Mouse (Mus musculus) C2C12 (cell line): ENCODE data around the gene Slc37a4.

ENCODE experiments used
- CEBPB ChIP-seq: IDR thresholded peaks from one replicate; pipeline ENCODE4 v1.6.1; 2011; ENCODE audit warnings: low read depth, mild to moderate bottlenecking, control low read depth, moderate library complexity
- CTCF ChIP-seq: IDR thresholded peaks from one replicate; pipeline ENCODE4 v1.5.1; 2011; ENCODE audit not compliant: control insufficient read depth, insufficient read depth, insufficient read length
- MYOD1 ChIP-seq: IDR thresholded peaks from one replicate; pipeline ENCODE4 v1.6.1; 2011; ENCODE audit warnings: low read depth; ENCODE audit not compliant: control insufficient read depth, insufficient read length
- USF1 ChIP-seq: IDR thresholded peaks from one replicate; pipeline ENCODE4 v1.6.1; 2011; ENCODE audit warnings: low read depth, mild to moderate bottlenecking, control low read depth, moderate library complexity

GRCm38 (mm10) chr9:44435747-44436146 lies 39.1 kb downstream of the Slc37a4 start:
- no peak for TF ChIP-seq CEBPB
- TF ChIP-seq CTCF, result no peak
- TF ChIP-seq MYOD1, result no peak
- TF ChIP-seq USF1, result no peak
